7 mouse cellular contexts compared by ENCODE assay signal in the genomic region with DNA sequence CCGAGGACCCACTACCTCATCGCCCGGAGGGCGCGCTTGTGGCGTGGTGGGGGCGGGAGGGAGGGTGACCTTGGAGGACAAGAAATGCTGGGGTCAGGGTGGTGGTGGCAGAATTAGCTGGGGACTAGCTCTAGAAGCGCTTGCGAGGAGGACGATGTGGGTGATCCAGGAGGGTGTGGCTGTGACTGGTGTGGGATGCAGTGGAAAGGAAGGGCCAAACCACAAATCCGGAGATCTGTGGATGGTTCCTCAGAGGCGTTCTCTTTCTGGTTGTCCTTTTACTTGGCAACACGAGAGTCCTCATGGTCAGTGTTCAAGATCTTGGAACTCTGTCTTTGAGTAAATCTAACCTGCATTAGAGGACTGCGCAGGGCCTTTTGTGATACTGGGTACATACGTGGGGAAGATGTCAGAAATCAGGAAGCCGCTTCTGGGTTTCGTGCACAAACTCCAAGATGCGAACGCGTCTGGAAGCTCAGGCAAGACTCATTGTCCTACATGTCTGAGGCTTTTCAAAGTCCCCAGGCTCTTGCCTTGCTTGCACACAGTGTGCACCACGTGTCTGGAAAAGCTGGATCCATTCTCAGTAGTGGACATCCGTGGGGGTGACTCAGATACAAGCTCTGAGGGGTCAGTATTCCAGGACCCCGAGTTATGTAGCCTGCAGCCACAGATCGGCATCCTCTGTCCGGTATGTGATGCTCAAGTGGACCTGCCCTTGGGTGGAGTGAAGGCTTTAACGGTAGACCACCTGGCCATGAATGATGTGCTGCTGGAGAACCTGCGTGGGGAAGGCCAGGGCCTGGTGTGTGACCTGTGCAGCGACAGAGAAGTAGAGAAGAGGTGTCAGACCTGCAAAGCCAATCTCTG. TPM values are rescaled to one million over a fixed set of nuclear protein-coding genes. Genes with fewer than 3 reads are reported as not detected.
DNase-seq lines count a peak whose midpoint lies in the region; ATAC-seq and TF ChIP-seq lines count a peak whose summit lies in the region.

No protein-coding gene starts in this region.

- H3K4me3 ChIP-seq in lung, embryonic 16.5 days (ENCODE audit: low read length), result peak overlapping the region; percentile 66
- peak overlapping the region; percentile 53 for H3K4me3 ChIP-seq in heart, postnatal 0 days (ENCODE audit: low read depth, low read length)
- peak overlapping the region; percentile 93 for H3K4me3 ChIP-seq in megakaryocyte, embryonic 14.5 days (replicated peaks)

- DNase-seq in lung, postnatal 36 days, result no peak
- DNase-seq in cerebellum, postnatal 14 days, result peak; percentile 20 to 29
- no peak for DNase-seq in heart, postnatal 0 days (ENCODE audit: low spot score)
- DNase-seq in urinary bladder, postnatal 10 days (ENCODE audit: low spot score), result no peak
- no peak for DNase-seq in urinary bladder, postnatal 4 days (ENCODE audit: low spot score in 2 of 2)

- H3K9ac ChIP-seq in lung, embryonic 16.5 days (ENCODE audit: low read length), result peak overlapping the region; percentile 68
- peak overlapping the region; percentile 49 for H3K9ac ChIP-seq in heart, postnatal 0 days (replicated peaks; ENCODE audit: low read depth, low read length)

- H3K4me2 ChIP-seq in lung, embryonic 16.5 days (ENCODE audit: low read depth, low read length), result peak overlapping the region; percentile 64
- H3K4me2 ChIP-seq in heart, postnatal 0 days (ENCODE audit: low read depth, low read length), result peak overlapping the region; percentile 65

- H3K36me3 ChIP-seq in lung, embryonic 16.5 days (ENCODE audit: control insufficient read depth, insufficient read depth, low read length), result no peaks in the 10 kb centered on the region
- no peaks in the 10 kb centered on the region for H3K36me3 ChIP-seq in heart, postnatal 0 days (replicated peaks; ENCODE audit: control insufficient read depth, insufficient read depth, low read length)
- H3K36me3 ChIP-seq in megakaryocyte, embryonic 14.5 days (replicated peaks; ENCODE audit: low read length), result no peaks in the 10 kb centered on the region

- 29% methylated on average over 28 of the region's 28 CpGs for WGBS in lung, embryonic 16.5 days
- 29% methylated on average over 28 of the region's 28 CpGs for WGBS in heart, postnatal 0 days

- no peak for TF ChIP-seq CTCF in heart, postnatal 0 days (IDR thresholded peaks at IDR 0.05; ENCODE audit: low read depth)

- TF ChIP-seq EP300 in heart, postnatal 0 days (IDR thresholded peaks at IDR 0.05; ENCODE audit: low read depth), result no peak

- peaks cover 19% of the 10 kb centered on the region for H3K4me1 ChIP-seq in lung, embryonic 16.5 days (replicated peaks; ENCODE audit: control insufficient read depth, insufficient read depth, low read length)
- peaks cover 10% of the 10 kb centered on the region for H3K4me1 ChIP-seq in heart, postnatal 0 days (ENCODE audit: control insufficient read depth, insufficient read depth)
- peaks cover 48% of the 10 kb centered on the region for H3K4me1 ChIP-seq in megakaryocyte, embryonic 14.5 days

- no peaks in the 10 kb centered on the region for H3K27me3 ChIP-seq in lung, embryonic 16.5 days (ENCODE audit: control insufficient read depth, insufficient read depth, low read depth, low read length)
- no peaks in the 10 kb centered on the region for H3K27me3 ChIP-seq in heart, postnatal 0 days (ENCODE audit: control insufficient read depth, insufficient read depth, low read length)
- H3K27me3 ChIP-seq in megakaryocyte, embryonic 14.5 days (replicated peaks), result peaks cover 29% of the 10 kb centered on the region

- H3K9me3 ChIP-seq in lung, embryonic 16.5 days (ENCODE audit: control insufficient read depth, low read length), result no peaks in the 10 kb centered on the region
- H3K9me3 ChIP-seq in heart, postnatal 0 days (replicated peaks; ENCODE audit: control insufficient read depth, low read length), result no peaks in the 10 kb centered on the region
- no peaks in the 10 kb centered on the region for H3K9me3 ChIP-seq in megakaryocyte, embryonic 14.5 days

- peak; percentile 56 for ATAC-seq in lung, embryonic 16.5 days (ENCODE audit: low read depth)
- ATAC-seq in heart, postnatal 0 days (ENCODE audit: insufficient read depth, low read depth), result peak; percentile 43

- no peak overlapping the region for H3K27ac ChIP-seq in lung, embryonic 16.5 days (ENCODE audit: low read length)
- H3K27ac ChIP-seq in heart, postnatal 0 days (ENCODE audit: low read depth), result peak overlapping the region; percentile 47

RNA-seq across cellular contexts. Expression of a gene that starts 0.7 kb away (rescaled TPM):
- 5.1 and 5.4 TPM in 2 replicates for polyA plus RNA-seq in lung, embryonic 16.5 days (2015; fragmentation: Nextera tagmentation; extraction: Ambion mirVana)
- 6.8 and 8.2 TPM in 2 replicates for total RNA-seq in heart, postnatal 0 days (2014; rRNA removed; ENCODE audit: low replicate concordance)
- 2.3 and 2.4 TPM in 2 replicates for polyA plus RNA-seq in heart, postnatal 0 days (2015; fragmentation: Nextera tagmentation; extraction: Ambion mirVana)
- 0.70 TPM in 1 of 2 replicates, not detected in the other for polyA plus RNA-seq in megakaryocyte, embryonic 14.5 days (2012; ENCODE audit: insufficient read depth, low replicate concordance)

RNA-seq across cellular contexts. Expression of a gene that starts 46.7 kb away (rescaled TPM):
- 15.5 and 18.2 TPM in 2 replicates for polyA plus RNA-seq in lung, embryonic 16.5 days (2015; fragmentation: Nextera tagmentation; extraction: Ambion mirVana)
- 11.0 and 13.5 TPM in 2 replicates for total RNA-seq in heart, postnatal 0 days (2014; rRNA removed; ENCODE audit: low replicate concordance)
- 4.2 and 4.4 TPM in 2 replicates for polyA plus RNA-seq in heart, postnatal 0 days (2015; fragmentation: Nextera tagmentation; extraction: Ambion mirVana)
- polyA plus RNA-seq in megakaryocyte, embryonic 14.5 days (2012; ENCODE audit: insufficient read depth, low replicate concordance), result 0.40 and 0.71 TPM in 2 replicates

Comparison
In these comparisons a context has a peak if more than half of its experiments do, and no peak if none do; other contexts are left out.
1. DNase-seq: peak in cerebellum, postnatal 14 days (2 of 2); none in lung, postnatal 36 days (single experiment), heart, postnatal 0 days (single experiment), urinary bladder, postnatal 10 days (single experiment) and urinary bladder, postnatal 4 days (0 of 2).
2. Peak in every context shown above with its lines, with median percentiles within 50 percentile points of each other: H3K4me3 ChIP-seq.